Mouse (Mus musculus) ovary, postnatal 10 days (tissue): ENCODE measurements at regions not wholly inside any gene's neighbourhood (a gene's known extent, or its start where the extent isn't known, plus 50 kb on each side); places are given as distances from the start of the nearest gene placed in this dataset.
A peak's percentile ranks its signal among the peaks of the same experiment; 100 is the strongest.

Experiments used
- DNase-seq: peaks from one replicate; pipeline ENCODE4 v3.0.0; 2022; ENCODE audit warnings: low spot score

- DNase-seq = peak; percentile 21
Observed at GRCm38 (mm10) chr3:35102715-35103591, 452.7 kb downstream of the Sox2 start.

- no peak for DNase-seq
Observed at GRCm38 (mm10) chr3:35104884-35105283, 454.7 kb downstream of the Sox2 start.

- DNase-seq = no peak
Observed at GRCm38 (mm10) chr3:35106097-35106496, 455.9 kb downstream of the Sox2 start.

GRCm38 (mm10) chr3:35133477-35133876 is 483.3 kb downstream of the Sox2 start:
- no peak for DNase-seq

GRCm38 (mm10) chr3:35141500-35142220 is 491.5 kb downstream of the Sox2 start:
- DNase-seq = no peak

- no peak for DNase-seq
Observed at GRCm38 (mm10) chr3:35142683-35143082, 492.5 kb downstream of the Sox2 start.

GRCm38 (mm10) chr3:35145569-35145968 is 495.4 kb downstream of the Sox2 start:
- DNase-seq = no peak

- no peak for DNase-seq
Observed at GRCm38 (mm10) chr3:35146681-35147080, 496.5 kb downstream of the Sox2 start.

GRCm38 (mm10) chr3:35149251-35149691 is 499.1 kb downstream of the Sox2 start:
- DNase-seq = no peak

- no peak for DNase-seq
Observed at GRCm38 (mm10) chr3:35152191-35152590, 502.0 kb downstream of the Sox2 start.

GRCm38 (mm10) chr3:35154266-35154665 is 504.1 kb downstream of the Sox2 start:
- DNase-seq = no peak

GRCm38 (mm10) chr3:35168676-35169075 is 518.5 kb downstream of the Sox2 start:
- no peak for DNase-seq

GRCm38 (mm10) chr3:35178759-35179440 is 528.7 kb downstream of the Sox2 start:
- DNase-seq = no peak

GRCm38 (mm10) chr3:35208526-35208925 is 545.4 kb upstream of the Atp11b start:
- no peak for DNase-seq

- no peak for DNase-seq
Observed at GRCm38 (mm10) chr3:35219394-35219793, 534.5 kb upstream of the Atp11b start.

GRCm38 (mm10) chr3:35221183-35221582 is 532.7 kb upstream of the Atp11b start:
- DNase-seq = no peak

GRCm38 (mm10) chr3:35222251-35222650 is 531.7 kb upstream of the Atp11b start:
- no peak for DNase-seq

GRCm38 (mm10) chr3:35225051-35225701 is 528.7 kb upstream of the Atp11b start:
- DNase-seq = no peak

- no peak for DNase-seq
Observed at GRCm38 (mm10) chr3:35225774-35226365, 528.0 kb upstream of the Atp11b start.

GRCm38 (mm10) chr3:35231158-35231928 is 522.6 kb upstream of the Atp11b start:
- no peak for DNase-seq

- DNase-seq = no peak
Observed at GRCm38 (mm10) chr3:35232487-35232886, 521.4 kb upstream of the Atp11b start.
